Comparison of ENCODE assay signal across 22 mouse cellular contexts in the genomic region with DNA sequence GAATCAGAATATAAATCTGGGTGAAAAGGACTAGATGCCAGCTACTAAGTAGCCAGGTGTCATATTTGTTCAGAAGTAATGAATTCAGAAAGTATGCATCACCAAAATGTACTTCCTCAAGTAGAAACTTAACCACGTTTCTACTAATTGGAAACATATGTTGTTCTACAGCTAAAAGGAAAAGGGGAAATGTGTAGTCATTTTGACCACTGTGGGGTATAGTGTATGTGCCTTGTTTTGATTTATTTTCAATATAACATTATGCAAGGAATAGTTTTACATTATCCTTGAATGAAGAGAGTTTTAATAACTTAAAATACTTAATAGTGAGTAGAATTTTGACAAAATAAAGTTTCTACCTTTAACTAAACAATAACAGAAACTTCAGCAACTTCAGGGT.
"Had no signal": no experiment of that assay in that cellular context is flagged by ENCODE, and none has a peak within 500 bp of the region (broad histone marks: within the 10 kb centered on the region; RNA-seq: fewer than 3 reads in every experiment).

No protein-coding gene starts in this region.

- H3K36me3 ChIP-seq: kidney, embryonic 15.5 days; limb, embryonic 15.5 days; midbrain, embryonic 10.5 days; midbrain, embryonic 13.5 days; neural tube, embryonic 13.5 days; stomach, embryonic 15.5 days had no signal

- DNase-seq: kidney, adult 8-10 months; kidney, postnatal 10 days; kidney, postnatal 36 days; left cerebral cortex, postnatal 4 days; liver, postnatal 0 days; lung, embryonic 14.5 days; retina, postnatal 1 day; right cerebral cortex, postnatal 25 days; spleen, adult 18-20 months; thymus, postnatal 25 days had no signal

- H3K9ac ChIP-seq: kidney, embryonic 15.5 days; limb, embryonic 15.5 days; liver, embryonic 14.5 days; liver, postnatal 0 days; lung, embryonic 14.5 days; midbrain, embryonic 13.5 days; neural tube, embryonic 13.5 days; stomach, embryonic 15.5 days had no signal

- ATAC-seq: liver, postnatal 0 days; lung, postnatal 0 days; midbrain, embryonic 13.5 days; midbrain, embryonic 16.5 days had no signal

- H3K4me1 ChIP-seq: kidney, embryonic 15.5 days; limb, embryonic 15.5 days; midbrain, embryonic 10.5 days; midbrain, embryonic 13.5 days; neural tube, embryonic 13.5 days; stomach, embryonic 15.5 days had no signal

- H3K27ac ChIP-seq: kidney, embryonic 15.5 days; limb, embryonic 15.5 days; liver, embryonic 14.5 days; macrophage; midbrain, embryonic 10.5 days; midbrain, embryonic 13.5 days; neural tube, embryonic 13.5 days; stomach, embryonic 15.5 days had no signal

- H3K4me2 ChIP-seq: kidney, embryonic 15.5 days; limb, embryonic 15.5 days; liver, embryonic 11.5 days; lung, embryonic 14.5 days; midbrain, embryonic 13.5 days; neural tube, embryonic 13.5 days; stomach, embryonic 15.5 days had no signal

- H3K9me3 ChIP-seq: kidney, embryonic 15.5 days; limb, embryonic 15.5 days; midbrain, embryonic 10.5 days; midbrain, embryonic 13.5 days; neural tube, embryonic 13.5 days; stomach, embryonic 15.5 days had no signal

- H3K4me3 ChIP-seq: kidney, embryonic 15.5 days; limb, embryonic 15.5 days; midbrain, embryonic 10.5 days; midbrain, embryonic 13.5 days; myocyte; neural tube, embryonic 13.5 days; stomach, embryonic 15.5 days had no signal

- H3K27me3 ChIP-seq: kidney, embryonic 15.5 days; limb, embryonic 15.5 days; midbrain, embryonic 13.5 days; neural tube, embryonic 13.5 days; stomach, embryonic 15.5 days had no signal
